Mouse (Mus musculus) yolk sac, embryonic 10.5 days (tissue): ENCODE data around the gene Trib2.

Source experiments
- DNase-seq: peaks from one replicate; pipeline ENCODE4 v3.0.0-alpha.2; 2017; ENCODE audit warnings: low spot score

Gene Trib2

DNA sequence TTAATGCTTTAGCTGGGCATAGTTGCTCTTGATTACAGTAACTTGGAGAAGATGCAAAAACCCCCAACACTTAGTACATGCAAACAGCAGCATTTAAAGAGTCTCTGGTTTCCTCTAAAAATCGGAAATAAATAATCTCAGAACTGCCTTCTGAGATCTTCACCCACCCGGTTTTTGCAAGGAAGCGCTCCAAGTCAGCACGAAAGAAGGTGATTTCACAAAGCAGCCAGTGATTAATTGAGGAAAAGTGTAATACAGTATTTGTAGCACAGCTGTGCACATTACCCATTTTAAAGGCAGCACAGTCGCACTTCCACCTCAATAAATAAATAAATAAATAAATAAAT lies 2.9 kb downstream of the Trib2 start:
- no peak for DNase-seq

DNA sequence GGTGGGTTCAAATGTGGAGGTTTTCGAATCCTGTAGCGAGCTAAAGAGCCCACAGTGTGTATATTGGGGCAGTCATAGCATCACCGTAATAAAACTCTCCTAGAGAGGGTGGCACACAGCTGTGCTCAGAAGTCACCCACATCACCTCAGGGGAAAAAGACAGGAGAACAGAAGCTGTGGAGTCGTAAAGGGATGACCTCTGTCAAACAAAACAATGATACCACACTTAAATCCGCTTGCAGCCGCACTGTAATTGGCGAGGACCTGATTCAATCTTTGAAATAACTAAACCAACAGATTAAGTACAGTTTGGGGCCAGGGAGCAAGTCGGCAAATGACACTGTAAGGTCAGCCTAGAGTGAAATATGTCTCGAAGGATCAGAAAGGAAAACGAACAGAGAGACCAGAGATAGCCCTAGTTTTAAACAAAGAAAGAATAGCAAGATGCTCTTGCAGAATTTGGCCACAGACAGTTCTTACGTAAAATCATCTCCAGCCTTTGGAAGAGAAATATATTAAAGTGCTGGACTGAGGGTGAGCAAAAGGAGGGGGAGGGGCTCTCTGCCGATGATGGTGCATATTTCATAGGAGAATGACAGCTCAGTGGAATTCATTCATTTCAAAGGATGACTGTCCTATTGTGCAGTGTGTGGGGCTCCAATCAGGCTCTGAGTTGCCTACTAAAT lies 3.4 kb downstream of the Trib2 start:
- DNase-seq: no peak

DNA sequence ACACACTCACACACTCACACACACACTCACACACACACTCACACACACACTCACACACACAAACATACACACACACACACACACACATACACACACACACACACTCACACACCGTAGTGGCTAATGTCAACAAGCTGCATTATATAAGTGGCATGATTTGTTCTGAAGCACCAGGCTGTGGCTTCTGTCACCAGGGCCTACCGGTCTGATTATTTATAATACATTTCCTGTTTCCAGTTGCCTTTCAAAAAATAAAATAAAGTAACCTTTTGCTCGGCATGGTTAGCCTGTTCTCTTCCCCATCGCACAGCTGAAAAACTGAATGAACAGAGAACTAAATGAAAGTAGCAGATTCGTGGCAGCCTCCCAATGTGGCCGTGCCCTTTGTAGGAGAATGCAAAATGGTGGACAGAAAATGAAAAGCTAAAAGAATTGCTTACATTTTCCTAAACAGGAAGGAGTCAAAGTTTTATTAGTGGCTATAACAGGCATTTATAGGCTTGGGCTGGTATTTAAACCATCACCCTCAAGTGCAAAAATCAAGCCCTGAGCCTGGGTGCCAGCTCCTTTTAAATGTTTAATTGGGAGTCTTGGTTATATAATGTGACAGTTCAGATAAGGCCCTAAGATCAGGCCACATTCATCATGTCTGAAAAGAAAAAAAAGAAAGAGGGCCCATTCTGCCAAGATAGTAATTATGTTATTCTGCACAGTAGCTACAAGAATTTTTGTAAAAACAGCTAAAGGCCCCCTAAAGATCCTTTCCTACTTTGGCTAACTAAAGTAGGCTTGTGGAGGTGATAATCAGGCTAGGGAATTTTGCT lies 4.4 kb downstream of the Trib2 start:
- DNase-seq: no peak

DNA sequence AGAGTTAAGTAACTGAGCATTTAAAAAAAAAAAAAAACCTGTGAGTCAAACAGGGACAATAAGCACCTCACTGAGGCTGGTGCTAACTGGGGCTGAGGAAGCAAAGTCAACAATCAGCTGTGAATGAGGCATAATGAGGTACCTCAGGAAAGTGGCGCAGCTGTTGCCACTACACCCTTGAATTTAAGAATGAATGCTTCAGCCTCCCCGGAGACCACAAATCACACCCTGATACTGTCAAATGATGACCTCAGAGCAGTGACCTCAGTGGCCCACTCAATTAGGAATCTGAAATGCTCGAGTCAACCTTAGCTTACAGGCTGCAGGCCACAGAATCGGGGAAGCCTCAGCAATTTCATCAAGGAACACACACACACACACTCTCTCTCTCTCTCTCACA lies 5.0 kb downstream of the Trib2 start:
- DNase-seq: no peak

DNA sequence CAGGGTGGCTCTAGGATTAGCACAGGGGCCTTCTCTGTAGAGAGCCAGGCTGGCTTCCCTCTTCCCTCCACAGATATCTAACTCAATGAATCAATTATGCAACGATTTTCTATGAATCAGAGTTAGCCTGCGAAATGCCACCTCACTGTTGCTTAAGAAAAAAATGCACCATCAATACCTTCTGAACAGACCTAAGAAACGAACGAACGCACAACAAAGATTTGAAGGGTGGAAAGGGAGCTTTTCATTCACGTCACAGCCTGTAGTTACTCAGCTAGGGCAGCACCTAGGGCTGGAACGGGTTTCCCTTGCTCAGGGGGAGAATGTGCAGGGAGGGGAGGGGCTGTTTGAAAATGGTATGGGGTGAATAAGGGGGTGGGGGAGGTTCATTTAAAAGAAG lies 5.8 kb downstream of the Trib2 start:
- no peak for DNase-seq

DNA sequence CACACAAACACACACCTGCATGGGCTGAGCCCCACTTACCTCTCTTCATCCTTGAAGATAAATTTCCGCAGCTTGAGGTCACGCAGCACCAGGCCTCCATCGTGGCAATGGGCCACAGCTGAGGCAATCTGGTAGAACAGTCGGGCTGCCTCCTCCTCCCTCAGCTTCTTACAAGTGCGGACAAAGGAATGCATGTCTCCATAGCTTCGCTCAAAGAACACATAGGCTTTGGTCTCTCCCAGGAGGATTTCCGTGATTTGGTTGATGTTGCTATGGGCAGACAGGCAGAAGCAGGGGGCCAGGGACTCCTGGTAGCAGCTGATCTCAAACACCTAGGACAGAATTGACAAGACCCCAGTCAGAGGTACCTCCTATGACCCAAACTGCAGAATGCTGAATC lies 7.1 kb downstream of the Trib2 start:
- DNase-seq: no peak

DNA sequence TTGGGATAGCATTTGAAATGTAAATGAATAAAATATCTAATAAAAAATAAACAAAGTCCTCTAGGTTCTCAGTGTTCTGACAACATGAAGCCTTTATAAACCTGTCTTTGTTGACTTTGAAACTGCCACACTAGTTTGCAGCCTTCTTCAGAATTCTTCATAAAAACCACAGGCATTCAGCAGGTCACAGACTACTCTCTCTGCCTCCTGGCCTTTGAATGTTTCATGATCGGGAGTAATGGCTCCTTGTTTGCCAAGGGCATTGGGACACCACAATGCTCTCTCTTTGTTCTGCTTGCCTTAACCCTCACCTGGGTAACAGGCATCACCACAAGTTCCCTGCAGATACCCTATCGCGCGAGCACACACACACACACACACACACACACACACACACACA lies 7.5 kb downstream of the Trib2 start:
- DNase-seq: no peak

DNA sequence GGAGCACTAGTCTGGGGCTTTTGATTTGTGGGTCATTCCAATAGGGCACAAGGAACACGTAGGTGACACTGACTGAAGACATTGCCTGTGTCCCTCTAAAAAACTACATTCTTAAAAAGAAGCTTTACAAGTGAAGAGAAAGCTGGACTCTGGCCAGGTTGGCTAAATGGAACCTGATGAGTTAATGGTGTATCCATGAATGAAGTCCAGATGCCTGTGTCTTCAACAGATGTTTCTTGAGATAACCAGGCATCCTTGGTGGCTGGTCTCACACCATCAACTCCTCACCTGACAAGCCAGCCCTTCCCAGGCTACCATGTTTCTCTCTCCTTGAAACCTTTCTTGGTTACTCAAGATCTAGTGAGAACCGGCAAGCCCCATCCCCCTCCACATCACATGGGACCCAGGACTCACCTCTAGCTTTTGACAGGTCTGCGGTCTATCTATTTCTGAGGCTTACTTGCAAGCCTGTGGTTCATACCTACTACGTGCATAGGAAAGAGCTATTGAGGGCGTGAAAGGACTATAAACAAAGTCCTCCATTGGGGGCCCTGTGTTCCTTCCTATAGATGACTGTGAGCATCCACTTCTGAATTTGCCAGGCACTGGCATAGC lies 8.4 kb downstream of the Trib2 start:
- DNase-seq: no peak

DNA sequence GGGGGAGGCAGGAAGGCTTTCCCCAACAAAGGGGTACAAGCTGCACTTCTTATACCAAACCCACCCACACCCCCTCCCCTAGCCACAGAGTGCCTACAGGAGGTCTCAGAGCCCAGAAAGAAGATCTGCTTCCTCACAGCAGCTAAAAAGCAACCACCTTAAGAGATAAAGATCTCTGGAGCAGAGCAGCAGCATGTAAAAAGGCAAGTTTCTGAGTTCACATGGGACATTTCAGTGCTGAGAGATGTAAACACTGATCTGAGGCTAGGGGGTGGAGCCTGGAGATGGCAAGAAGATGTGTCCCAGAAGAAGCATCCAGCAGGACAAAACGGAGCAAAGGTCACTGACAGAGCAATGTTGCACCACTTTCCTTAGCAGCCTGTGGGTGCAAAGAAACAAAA lies 11.8 kb downstream of the Trib2 start:
- peak; percentile 60 for DNase-seq

DNA sequence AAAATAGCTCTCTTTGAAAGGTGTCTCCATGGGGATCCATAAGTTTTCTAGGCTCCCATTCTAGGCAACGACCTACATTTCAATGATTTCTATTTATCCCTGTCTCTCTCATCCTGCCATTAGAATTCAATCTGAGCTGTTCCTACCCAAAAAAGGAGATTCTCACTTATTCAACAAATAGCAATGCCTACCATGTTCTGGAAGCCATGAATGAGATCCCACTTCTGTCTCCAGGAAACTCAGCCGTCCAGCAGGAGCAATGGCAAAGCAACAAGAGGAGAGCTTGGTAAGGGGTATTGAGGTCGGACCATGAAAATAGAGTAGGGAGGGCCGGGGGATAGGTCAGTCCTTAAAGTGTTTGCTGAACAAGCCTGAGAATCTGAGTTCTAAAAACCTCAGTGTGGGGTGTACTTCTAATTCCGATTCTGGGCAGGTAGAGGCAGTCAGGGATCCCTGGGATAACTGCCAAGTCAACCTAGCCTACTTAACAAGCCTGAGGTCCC lies 12.7 kb downstream of the Trib2 start:
- no peak for DNase-seq

DNA sequence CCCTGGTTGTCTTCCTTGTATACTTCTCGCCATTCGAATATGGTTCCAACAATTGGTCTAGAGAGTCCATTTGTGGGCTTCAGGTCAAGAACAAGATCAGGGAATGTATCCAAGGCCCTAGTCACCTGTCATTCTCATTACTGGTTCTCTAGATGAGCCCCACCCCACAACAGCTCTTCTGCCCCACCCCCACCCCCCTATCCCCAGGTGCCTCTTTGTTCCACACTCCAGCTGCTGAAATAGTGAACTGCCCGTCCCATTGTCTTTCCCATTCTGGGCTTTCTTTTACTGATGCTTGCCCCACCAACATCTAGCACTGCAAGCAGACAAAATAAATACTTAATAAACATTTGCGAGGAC lies 15.2 kb downstream of the Trib2 start:
- no peak for DNase-seq

DNA sequence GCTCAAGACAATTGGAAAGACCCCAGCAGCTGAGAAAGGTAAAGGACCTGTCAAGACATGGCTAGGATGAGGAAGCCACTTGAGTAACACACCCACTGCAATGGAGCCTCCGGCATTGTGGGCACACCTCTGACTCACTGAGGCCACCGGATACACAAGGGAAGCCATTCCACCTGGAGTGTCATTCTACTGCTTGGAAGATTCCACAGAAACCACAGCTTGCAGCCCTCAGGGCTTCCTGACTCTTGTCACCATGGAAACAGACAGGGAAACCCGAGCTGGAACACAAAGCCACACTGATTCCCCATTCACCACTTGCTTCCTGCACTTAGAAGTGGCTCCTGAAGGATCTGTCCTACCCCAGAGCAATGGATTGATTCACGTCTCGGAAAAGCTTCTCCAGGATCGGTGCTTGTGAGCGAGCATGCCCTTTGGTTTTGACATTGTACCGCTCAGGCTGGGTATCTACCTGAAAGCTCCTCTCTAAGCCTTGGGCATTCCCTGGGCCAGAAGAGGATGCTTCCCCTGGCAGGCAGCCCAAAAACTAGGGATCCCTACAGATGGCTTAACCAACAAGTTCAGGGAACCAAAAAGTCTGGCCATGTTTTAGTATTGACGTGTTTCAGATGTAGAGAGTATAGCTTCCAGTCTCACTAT lies 15.7 kb downstream of the Trib2 start:
- DNase-seq: no peak

DNA sequence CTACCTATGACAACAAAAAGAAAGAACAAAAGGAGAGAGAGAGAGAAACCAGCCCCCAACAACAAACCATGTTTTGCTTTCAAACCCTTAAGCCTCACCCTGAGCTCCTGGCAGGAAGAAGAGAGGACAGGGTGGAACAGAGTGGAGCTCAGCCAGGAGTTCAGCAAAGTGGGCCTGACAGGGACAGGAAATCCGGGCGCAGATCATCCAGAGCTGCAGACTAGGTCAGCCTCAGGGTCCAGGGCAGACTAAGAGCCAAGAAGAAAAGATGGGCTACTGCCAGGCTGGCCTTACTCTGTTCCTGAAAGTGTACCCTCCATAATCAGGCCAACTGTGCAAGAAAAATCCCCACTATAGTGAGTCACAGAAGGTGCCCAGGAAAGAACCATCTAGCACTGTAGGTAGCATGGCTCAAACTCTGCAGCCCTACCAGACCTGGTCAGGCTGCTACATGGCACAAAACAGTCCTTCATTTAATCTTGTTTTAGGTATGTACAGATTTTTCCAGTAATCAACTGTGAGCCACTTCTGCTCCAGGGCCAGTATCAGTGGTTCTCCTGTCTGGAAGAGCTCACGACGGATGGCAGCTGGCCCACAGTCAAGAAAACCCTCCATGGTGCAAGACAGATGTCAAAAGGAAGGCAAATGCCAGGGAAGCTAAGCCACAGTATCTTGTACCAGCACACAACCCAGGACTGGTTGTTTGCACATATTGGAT lies 16.4 kb downstream of the Trib2 start:
- DNase-seq: no peak

DNA sequence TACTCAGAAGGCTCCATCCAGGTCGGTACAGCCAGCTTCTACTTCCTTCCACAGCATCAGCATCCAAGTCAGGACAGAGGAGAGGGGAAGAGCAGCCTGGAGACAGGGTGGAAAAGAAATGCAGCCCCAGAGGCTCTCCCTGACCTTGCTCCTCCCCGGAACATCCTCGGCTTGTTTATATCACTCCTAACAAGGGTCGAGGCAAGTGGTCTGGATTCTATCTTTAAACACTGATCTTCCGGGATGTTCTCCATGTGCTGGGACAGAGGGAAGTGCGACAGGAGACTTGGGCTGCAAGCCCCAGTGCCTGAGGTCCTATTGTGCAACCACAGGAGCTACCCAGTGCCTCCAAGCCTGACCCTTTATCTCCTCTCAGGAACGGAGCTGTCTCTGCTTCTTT lies 18.7 kb downstream of the Trib2 start:
- DNase-seq: peak; percentile 49

DNA sequence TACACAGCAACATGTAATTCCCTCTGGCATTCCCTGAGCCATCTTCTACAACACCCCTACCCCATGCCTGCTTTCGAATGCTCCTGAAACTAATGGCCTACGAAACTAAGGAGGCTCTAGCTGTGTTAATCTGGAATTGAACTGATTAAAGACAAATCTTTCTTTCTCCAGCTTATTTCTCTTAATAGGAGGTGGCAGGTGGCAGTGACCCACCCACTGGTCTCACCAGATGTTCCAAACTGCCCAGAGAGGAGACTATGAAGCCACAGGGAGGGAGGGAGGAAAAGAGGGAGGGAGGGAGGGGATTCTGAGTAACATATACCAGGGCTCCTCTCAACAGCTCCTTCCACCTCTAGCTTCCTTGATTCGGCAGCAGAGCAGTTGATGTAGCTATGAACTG lies 20.8 kb downstream of the Trib2 start:
- no peak for DNase-seq

DNA sequence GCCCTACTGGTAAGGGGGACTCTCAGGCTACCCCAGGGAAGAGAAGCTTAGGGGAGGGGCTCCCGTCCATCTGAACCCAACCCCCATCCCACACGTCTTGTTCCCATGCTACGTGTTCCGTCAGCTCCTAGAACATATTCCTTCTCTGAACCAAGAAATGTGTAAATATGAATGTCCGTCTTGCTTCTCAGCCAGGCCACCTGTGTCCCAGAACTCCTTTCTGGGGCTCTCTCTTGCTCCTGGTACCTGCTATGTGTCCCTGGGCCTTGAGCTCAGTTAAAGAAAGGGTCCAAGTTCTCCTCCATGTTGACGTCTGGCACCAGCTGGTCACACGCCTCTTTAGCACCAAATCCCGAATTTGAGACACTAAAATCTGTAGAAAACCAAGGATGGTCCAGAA lies 23.4 kb downstream of the Trib2 start:
- no peak for DNase-seq

DNA sequence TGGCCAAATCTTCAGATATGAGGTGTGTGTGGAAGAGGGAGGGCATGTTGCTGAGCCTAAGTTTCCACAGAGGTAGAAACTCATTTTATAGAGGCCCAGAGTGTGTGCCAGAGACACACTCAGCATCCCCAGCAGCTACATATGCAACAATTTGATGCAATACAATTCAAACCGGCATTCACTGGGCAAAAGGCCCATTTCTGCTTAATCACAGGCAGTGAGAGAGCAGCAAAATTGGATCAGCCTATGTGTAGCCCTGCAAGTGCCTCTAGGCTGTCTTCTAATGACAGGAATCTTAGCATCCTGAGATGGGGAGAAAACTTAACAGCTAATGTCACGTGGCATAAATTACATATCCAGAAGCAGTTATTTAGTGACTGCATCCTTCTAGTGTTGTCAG lies 26.5 kb downstream of the Trib2 start:
- DNase-seq: no peak

DNA sequence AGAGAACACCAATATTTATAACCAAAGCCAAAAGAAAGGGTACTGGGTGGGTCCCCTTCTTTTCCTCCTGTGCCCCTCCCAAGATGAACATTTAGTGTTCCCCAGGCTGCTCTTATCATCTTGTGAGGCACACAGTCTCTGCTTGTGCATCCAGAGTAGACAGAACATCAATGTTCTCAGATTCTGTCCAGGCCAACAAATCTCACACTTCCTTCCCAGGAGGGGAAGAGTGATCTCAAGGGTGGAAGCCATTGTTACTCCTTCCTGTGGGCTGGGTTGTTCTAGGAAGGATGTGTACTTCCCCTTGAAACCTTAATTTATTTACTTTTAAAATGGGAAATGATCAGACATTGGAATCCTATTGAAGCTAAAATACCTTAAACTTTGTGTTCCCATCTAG lies 39.7 kb downstream of the Trib2 start:
- DNase-seq: no peak

DNA sequence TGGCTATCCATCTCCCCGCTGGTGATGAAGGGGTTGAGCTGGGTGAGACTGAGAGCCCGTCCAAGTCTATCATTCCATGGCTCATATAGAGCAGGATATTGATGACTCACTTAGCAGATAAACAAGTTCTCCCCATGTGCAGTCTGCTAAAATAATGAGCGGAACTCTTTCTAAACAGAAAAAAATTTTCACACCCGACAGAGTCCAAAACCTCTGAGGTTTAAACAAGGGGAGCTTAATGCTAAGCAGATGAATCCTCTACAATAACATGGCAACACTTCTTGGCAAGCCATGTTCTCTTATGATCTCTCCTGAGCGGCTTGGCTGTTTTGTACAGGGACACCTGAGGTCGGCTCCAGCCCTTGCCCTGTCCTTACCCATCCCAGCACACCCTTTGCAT lies 45.0 kb downstream of the Trib2 start:
- DNase-seq: no peak

DNA sequence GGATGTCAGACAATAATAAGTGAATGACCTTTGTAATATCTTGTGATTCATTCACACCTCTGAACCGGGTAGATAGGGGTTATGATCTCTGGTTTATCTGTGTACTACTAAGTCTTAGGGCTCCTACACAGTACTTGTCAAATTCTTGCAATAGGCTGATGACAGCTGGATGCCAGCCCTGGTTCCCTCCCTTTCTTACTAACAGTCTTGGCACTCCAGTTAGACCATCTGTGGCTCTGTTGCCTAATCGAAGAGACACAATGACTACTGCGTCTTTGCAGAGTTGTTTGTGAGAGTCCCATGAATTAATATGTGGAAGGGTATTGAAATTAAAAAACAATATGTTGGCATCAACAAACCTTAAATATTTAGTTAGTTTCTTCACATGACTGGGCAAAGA lies 48.2 kb downstream of the Trib2 start:
- no peak for DNase-seq

DNA sequence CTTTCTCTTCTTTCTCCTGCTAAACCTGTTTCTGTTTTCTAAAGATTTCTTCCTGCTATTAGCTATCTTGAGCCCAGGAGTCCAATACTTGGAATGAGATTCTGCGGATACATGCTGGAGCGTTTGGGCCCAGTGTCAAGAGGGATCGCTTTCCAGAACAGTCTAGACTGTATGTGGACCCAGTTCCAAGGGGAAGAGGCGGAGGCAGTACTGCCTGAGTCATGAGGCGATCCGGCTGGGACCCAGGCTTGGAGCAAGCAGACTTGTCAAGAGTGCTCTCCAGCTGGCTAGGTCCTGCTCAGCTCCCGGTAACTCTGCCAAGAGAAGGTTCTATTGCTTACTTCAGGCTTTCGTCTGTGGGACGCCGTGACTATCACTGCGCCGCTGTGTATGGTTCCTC lies 50.7 kb downstream of the Trib2 start:
- DNase-seq: no peak

DNA sequence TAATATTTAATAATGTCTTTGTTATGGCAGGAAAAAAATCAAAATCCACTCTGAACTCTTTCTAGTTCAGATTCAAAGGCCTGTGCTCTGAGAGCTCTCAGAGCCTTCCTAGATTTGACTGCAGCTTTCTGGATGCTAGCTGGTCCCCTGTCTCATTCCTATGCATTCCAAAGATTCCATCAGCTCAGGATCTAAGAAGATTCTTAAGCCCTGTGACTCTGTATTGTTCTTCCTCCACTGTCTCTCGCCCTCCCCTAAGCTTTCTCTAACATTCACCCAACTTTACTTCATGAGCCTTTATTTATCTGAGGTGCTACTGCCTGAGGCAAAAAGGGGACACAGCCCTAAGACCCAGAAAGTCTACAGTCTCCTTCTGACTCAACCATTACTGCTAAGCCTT lies 51.5 kb downstream of the Trib2 start:
- DNase-seq: no peak
